ENCODE assay signal across 8 mouse cellular contexts in the genomic region with DNA sequence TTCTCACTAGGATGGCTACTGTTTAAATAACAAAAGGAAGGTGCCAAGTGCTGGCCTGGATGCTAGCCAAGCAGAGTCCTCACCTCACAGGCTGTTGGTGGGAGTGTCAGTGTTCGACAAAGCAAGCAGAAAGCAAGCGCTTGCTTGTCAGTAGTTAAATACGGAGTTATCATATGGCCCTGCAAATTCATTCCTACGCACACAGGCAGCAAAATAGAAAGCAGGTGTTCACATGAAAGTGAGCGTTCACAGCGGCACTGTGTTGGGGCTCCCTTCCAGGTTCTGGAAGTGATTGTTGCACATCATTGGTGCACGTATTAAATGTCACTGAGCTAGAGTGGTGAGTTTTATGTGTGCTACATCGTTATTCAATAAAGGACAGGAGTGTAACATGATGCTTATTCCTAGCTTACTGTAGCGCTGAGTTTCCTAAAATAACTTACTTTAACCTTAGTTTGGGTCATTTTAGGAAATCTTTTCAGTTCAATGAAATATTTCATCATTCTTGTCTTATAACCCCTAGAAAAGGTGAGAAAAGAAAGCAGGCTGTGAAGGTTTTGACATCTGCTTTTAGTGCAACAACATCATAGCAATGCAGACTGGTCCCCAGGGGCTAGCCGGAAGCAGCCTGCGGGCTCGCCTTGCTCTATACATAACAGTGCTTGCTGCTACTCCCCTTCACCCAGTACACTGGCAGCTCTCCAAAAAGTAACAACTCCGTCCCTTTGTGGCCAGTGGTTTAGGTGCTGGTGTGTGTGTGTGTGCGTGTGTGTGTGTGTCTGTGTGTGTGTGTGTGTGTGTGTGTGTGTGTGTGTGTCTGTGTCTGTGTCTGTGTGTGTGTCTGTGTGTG. TPM values are rescaled to one million over a fixed set of nuclear protein-coding genes. Genes with fewer than 3 reads are reported as not detected.
DNase-seq lines count a peak whose midpoint lies in the region; ATAC-seq and TF ChIP-seq lines count a peak whose summit lies in the region.

No protein-coding gene starts in this region.

- no peaks in the 10 kb centered on the region for H3K4me1 ChIP-seq in forebrain, postnatal 0 days (ENCODE audit: insufficient read depth)
- H3K4me1 ChIP-seq in forebrain, embryonic 16.5 days (replicated peaks; ENCODE audit: control insufficient read depth, insufficient read depth, low read length): peaks cover 18% of the 10 kb centered on the region

- no peak overlapping the region for H3K4me3 ChIP-seq in forebrain, postnatal 0 days (ENCODE audit: low read depth, low read length)
- H3K4me3 ChIP-seq in forebrain, embryonic 16.5 days (replicated peaks; ENCODE audit: low read length): no peak overlapping the region

- H3K36me3 ChIP-seq in forebrain, postnatal 0 days (ENCODE audit: insufficient read depth): peaks cover 3% of the 10 kb centered on the region; the same call in 1 of the 2 replicates
- no peaks in the 10 kb centered on the region for H3K36me3 ChIP-seq in forebrain, embryonic 16.5 days (ENCODE audit: control insufficient read depth, insufficient read depth)

- DNase-seq in forebrain, postnatal 0 days: no peak
- peak; percentile 51 to 55 for DNase-seq in spleen, adult 18-20 months
- no peak for DNase-seq in spleen, adult 12 weeks (ENCODE audit: low spot score)
- peak; percentile 46 for DNase-seq in left cerebral cortex, postnatal 4 days
- DNase-seq in right cerebral cortex, postnatal 25 days: peak; percentile 72
- no peak for DNase-seq in urinary bladder, adult 2 months (ENCODE audit: low spot score)

- H3K27ac ChIP-seq in forebrain, postnatal 0 days (ENCODE audit: low read depth, low read length): no peak overlapping the region
- H3K27ac ChIP-seq in forebrain, embryonic 16.5 days (ENCODE audit: low read length): no peak overlapping the region

- no peak for TF ChIP-seq CTCF in forebrain, postnatal 0 days (IDR thresholded peaks at IDR 0.05; ENCODE audit: low read depth)

- no peak overlapping the region for H3K9ac ChIP-seq in forebrain, postnatal 0 days
- H3K9ac ChIP-seq in forebrain, embryonic 16.5 days (replicated peaks; ENCODE audit: low read depth, low read length): no peak overlapping the region

- H3K4me2 ChIP-seq in forebrain, postnatal 0 days (ENCODE audit: low read depth): no peak overlapping the region
- no peak overlapping the region for H3K4me2 ChIP-seq in forebrain, embryonic 16.5 days (ENCODE audit: low read length)

- H3K9me3 ChIP-seq in forebrain, postnatal 0 days (ENCODE audit: low read length): no peaks in the 10 kb centered on the region
- H3K9me3 ChIP-seq in forebrain, embryonic 16.5 days (ENCODE audit: control insufficient read depth, low read length): no peaks in the 10 kb centered on the region

- peak; percentile 23; the same call in 1 of the 2 replicates for ATAC-seq in forebrain, postnatal 0 days
- ATAC-seq in forebrain, embryonic 16.5 days: no peak
- ATAC-seq in granulocyte monocyte progenitor cell, adult 5-6 weeks (replicated peaks; ENCODE audit: poor library complexity, severe bottlenecking): peak; percentile 77

- no peaks in the 10 kb centered on the region for H3K27me3 ChIP-seq in forebrain, postnatal 0 days (ENCODE audit: insufficient read depth, low read length)
- no peaks in the 10 kb centered on the region for H3K27me3 ChIP-seq in forebrain, embryonic 16.5 days (replicated peaks; ENCODE audit: control insufficient read depth, insufficient read depth, low read length)

- WGBS in forebrain, postnatal 0 days: 44% methylated on average over 14 of the region's 14 CpGs
- 53% methylated on average over 14 of the region's 14 CpGs for WGBS in forebrain, embryonic 16.5 days

- intact Hi-C loops in left cerebral cortex, postnatal 4 days (cut with DNase I): no loop called here

RNA-seq across cellular contexts. Expression of a gene that starts 17.2 kb away (rescaled TPM):
- 79.2 and 90.5 TPM in 2 replicates for total RNA-seq in forebrain, postnatal 0 days (2014; rRNA removed)
- polyA plus RNA-seq in forebrain, postnatal 0 days (2015; fragmentation: Nextera tagmentation; extraction: Ambion mirVana): 30.1 and 43.5 TPM in 2 replicates
- polyA plus RNA-seq in forebrain, embryonic 16.5 days (2015; fragmentation: Nextera tagmentation; extraction: Ambion mirVana): 86.3 and 94.3 TPM in 2 replicates
- 9.3 and 10.7 TPM in 2 replicates for total RNA-seq in granulocyte monocyte progenitor cell, adult 5-6 weeks (2014; fragmentation: Nextera tagmentation)
- total RNA-seq in granulocyte monocyte progenitor cell, adult 5-6 weeks (2017): 5.0 and 7.0 TPM in 2 replicates
- 100 to 1,000 TPM; 200 to 212 TPM for total RNA-seq in left cerebral cortex, postnatal 4 days (2021)
- polyA plus RNA-seq in urinary bladder, adult 2 months (2012; rRNA removed): 26.0 and 35.3 TPM in 2 replicates

RNA-seq across cellular contexts. Expression of a gene that starts 17.6 kb away (rescaled TPM):
- total RNA-seq in forebrain, postnatal 0 days (2014; rRNA removed): 62.5 and 69.5 TPM in 2 replicates
- polyA plus RNA-seq in forebrain, postnatal 0 days (2015; fragmentation: Nextera tagmentation; extraction: Ambion mirVana): 94.8 and 97.1 TPM in 2 replicates
- polyA plus RNA-seq in forebrain, embryonic 16.5 days (2015; fragmentation: Nextera tagmentation; extraction: Ambion mirVana): 106 and 111 TPM in 2 replicates
- 43.5 and 55.5 TPM in 2 replicates for total RNA-seq in granulocyte monocyte progenitor cell, adult 5-6 weeks (2014; fragmentation: Nextera tagmentation)
- total RNA-seq in granulocyte monocyte progenitor cell, adult 5-6 weeks (2017): 65.5 and 85.7 TPM in 2 replicates
- 10 to 100 TPM; 94.0 to 95.0 TPM for total RNA-seq in left cerebral cortex, postnatal 4 days (2021)
- polyA plus RNA-seq in urinary bladder, adult 2 months (2012; rRNA removed): 53.7 and 66.1 TPM in 2 replicates

RNA-seq across cellular contexts. Expression of a gene that starts 57.8 kb away (rescaled TPM):
- total RNA-seq in forebrain, postnatal 0 days (2014; rRNA removed): 21.9 and 25.8 TPM in 2 replicates
- polyA plus RNA-seq in forebrain, postnatal 0 days (2015; fragmentation: Nextera tagmentation; extraction: Ambion mirVana): 9.8 and 12.3 TPM in 2 replicates
- polyA plus RNA-seq in forebrain, embryonic 16.5 days (2015; fragmentation: Nextera tagmentation; extraction: Ambion mirVana): 19.8 and 23.8 TPM in 2 replicates
- 13.1 and 23.0 TPM in 2 replicates for total RNA-seq in granulocyte monocyte progenitor cell, adult 5-6 weeks (2014; fragmentation: Nextera tagmentation)
- 20.8 and 32.8 TPM in 2 replicates for total RNA-seq in granulocyte monocyte progenitor cell, adult 5-6 weeks (2017)
- 10 to 100 TPM; 32.8 to 37.1 TPM for total RNA-seq in left cerebral cortex, postnatal 4 days (2021)
- 7.6 and 13.6 TPM in 2 replicates for polyA plus RNA-seq in urinary bladder, adult 2 months (2012; rRNA removed)

Comparison
In these comparisons a context has a peak if more than half of its experiments do, and no peak if none do; other contexts are left out.
1. DNase-seq: peak in spleen, adult 18-20 months (2 of 2), left cerebral cortex, postnatal 4 days (single experiment) and right cerebral cortex, postnatal 25 days (single experiment); none in forebrain, postnatal 0 days (single experiment), spleen, adult 12 weeks (single experiment) and urinary bladder, adult 2 months (single experiment).